Mouse (Mus musculus): ENCODE results near the gene Sel1l. TPM values are rescaled to one million over a fixed set of nuclear protein-coding genes. Genes with fewer than 3 reads are reported as not detected.
A peak's percentile ranks its signal among the peaks of the same experiment; 100 is the strongest.

The Sel1l gene
- total RNA-seq, 2 experiments from 2014 or later = 152 to 167 TPM

DNA sequence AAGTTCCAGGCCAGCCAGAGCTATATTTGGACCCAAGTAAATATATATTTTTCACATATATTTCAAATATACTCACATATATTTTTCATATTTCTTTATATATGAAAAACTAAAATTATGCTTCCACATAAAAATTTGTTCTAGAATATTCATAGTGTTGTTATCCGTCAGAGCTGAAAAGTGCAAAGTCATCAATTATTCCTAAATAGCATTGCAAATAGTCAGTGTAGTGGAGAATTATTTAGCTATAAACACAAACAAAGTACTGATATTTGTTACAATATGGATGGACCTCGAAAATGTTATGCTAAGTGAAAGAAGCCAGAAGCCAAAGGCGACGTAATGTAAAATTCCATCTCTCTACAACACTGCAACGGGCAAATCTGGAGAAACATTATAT, 67.5 kb downstream of the Sel1l start:
- no peak for DNase-seq (ENCODE audit: extremely low spot score in 1 of 2, low spot score in 1 of 2)

DNA sequence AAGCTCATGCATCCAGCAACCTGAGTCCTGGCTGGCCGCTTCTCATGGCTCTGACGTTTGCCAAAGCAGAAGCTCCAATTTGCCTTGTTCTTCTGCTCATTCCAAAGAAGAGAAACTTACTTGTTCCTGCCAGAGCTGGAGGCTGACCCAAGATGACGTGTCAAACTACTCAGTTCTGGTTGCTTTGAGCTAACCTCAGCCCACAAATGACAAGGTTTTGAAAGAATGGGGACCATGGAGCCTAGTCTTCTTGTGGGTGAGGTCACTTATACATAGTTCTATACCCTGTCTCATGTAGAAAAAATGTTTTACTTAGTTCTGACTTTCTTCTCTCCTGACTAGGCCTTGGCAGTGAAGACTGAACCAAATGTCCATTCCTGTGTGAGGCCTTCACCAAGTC, 68.4 kb downstream of the Sel1l start:
- no peak for DNase-seq (ENCODE audit: extremely low spot score in 1 of 2, low spot score in 1 of 2)

DNA sequence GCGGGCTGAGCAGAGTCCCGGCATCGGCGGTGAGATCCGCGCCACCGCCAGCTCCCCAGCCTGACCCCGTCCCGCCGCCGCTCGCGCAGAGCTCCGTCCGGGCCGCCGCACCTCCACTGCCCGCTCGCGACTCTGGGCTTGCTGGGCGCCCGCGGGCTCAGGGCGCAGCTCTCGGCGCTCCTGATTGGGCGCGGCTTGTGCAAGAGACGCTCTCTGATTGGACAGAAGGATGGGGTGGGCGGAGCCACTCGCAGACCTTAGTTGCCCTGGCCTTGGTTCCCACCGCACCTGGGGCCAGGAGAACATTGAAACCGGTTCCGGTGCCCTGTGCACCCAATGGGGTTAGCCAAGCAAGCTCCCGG, 70.0 kb downstream of the Sel1l start:
- DNase-seq (ENCODE audit: extremely low spot score in 1 of 2, low spot score in 1 of 2) = peak; percentile 64 to 76

DNA sequence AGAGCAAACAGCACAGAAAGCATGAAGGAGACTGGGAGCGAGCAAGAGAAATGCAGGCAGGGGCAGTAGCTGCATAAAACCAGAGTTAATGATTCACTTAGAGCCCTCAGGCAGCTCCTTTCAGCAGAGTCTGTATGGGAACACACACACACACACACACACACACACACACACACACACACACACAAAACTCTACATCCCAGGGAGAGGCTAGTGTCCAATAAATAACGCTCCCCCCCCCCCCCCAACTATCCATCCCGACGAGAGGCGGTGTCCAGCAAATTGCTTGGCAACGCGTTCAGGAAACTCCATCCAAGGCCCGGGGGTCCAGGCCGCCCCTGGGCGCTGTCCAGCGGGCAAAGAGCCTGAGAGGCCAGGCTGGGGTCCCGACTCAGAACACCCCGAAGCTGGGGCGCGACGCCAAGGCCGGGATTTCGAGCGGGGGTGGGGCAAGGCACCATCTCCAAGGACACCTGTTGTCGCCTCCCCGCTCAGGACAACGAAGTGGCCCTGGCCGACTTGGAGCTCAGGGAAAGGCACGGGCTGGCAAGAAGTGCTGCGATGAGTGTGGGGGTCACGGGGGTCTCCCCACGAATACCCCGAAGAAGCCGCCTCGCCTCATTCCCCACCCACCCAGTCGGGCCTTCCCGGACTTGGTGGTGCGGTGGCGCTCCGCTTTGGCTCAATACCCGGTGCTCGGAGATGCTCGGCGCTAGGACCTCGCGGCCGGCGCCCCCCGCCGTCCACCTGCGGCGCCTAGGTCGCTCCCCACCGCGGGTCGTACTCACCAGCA, 70.5 kb downstream of the Sel1l start:
- peak; percentile 47 to 58 for DNase-seq (ENCODE audit: extremely low spot score in 1 of 2, low spot score in 1 of 2)

DNA sequence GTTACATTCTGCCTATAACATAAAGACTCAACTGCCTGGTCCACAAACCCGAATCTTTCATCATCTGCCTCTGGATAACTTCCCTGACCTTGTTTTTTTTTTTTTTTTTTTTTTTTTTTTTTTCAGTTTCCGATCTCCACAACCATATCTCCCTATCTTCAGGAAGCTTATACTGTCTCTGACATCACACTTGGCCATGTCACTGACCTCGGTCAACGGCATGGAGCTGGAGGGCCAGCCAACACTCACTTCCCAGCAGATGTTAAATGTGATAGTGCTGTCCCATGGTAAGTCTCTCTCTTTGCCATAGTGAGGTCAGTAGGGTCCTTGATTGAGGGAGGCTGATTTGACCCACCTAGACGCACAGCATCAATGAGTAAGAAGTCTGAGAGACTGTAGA, 72.6 kb downstream of the Sel1l start:
- DNase-seq (ENCODE audit: extremely low spot score in 1 of 2, low spot score in 1 of 2) = no peak

GRCm38 (mm10) chr12:91774811-91775284, 74.1 kb downstream of the Sel1l start:
- DNase-seq (ENCODE audit: extremely low spot score in 1 of 2, low spot score in 1 of 2) = no peak

- no peak for DNase-seq (ENCODE audit: extremely low spot score in 1 of 2, low spot score in 1 of 2)
Observed at GRCm38 (mm10) chr12:91768871-91769270, 80.1 kb downstream of the Sel1l start.

GRCm38 (mm10) chr12:91768176-91768575, 80.8 kb downstream of the Sel1l start:
- no peak for DNase-seq (ENCODE audit: extremely low spot score in 1 of 2, low spot score in 1 of 2)

DNA sequence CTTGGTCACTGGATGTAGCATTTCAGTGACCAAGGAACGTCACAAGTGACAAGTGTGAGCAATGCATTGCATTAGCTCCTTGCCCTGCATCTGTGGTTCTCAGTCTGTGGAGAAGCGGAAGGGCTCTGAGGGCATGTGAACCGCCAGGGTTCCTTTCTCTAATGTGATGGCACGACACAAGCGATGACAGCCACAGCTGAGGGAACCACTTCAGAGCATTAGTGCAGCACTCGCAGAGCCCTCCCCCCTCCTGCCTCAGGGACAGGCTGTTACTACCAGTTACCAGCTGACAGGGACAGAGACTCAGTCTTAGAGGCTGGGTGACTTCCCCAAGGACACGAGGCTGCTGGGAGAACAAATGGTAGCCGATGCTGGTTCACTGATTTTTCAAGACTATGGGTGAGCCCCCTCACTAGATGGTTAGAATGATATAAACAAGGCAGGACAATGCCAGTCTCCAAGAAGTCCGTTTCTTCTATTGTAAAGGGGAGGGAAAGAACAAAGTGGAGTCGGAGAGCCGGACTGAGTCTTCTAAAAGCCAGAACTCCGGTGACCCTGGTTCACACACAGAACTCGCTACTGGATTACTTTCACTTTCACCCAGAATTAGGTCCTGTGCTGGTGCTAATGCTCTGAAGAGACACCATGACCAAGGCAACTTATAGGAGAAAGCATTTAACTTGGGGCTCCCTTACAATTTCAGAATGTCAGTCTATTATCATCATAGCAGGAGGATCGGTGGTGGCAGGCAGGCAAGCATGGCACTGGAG, 82.4 kb downstream of the Sel1l start:
- DNase-seq (ENCODE audit: extremely low spot score in 1 of 2, low spot score in 1 of 2) = no peak

DNA sequence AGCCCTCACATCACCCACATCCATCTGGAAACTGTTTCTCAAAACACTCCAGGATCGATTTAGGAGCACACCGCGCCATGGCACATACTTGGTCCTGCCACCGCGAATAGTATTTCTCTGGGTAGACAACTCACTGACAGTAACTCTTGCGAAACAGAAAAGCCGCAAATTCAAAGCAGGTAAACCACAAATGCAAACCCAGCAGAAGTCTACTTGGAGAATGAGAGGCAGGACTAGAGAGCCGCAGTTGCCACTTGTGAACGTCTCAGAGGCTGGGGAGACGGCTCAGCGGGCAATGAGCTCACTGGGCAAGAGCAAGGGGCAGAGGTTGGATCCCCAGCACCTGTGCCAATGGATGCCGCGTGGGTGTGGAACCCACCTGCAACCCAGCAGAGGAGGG, 83.5 kb downstream of the Sel1l start:
- no peak for DNase-seq (ENCODE audit: extremely low spot score in 1 of 2, low spot score in 1 of 2)

DNA sequence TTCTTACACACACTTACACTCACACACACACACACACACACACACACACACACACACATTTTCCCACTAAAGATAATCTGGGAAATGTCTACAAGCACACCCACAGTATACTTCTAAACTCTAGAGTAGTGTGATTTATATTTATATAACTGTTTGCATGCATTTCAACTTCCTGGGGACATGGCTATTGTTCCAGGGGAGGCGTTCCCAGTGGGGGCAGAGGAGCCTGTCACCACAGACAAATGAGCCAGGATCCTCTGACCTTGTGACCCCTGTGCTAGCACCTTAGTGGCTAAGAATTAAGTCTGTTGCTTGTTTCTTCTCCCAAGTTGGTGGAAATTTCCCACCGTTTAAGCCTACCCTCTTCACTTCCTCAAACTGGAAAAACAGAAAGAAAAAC, 83.9 kb downstream of the Sel1l start:
- DNase-seq (ENCODE audit: extremely low spot score in 1 of 2, low spot score in 1 of 2) = no peak

DNA sequence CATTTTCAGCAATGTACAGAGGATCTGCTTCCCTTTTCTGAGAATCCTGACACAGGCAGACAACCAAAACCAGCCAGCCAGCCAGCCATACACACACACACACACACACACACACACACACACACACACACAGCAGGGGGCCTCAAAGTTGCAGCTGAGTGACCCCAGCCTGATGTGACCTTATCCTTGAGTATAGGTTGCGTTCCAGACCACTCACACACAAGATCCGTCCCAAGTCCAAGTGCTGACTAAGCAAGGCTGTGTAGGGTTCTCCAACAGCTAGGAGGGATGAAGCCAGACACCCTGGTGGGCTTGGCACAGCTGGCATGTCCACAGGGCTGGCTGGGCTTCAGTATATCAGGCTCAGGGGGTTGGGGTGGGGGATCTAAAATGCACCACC, 84.5 kb downstream of the Sel1l start:
- no peak for DNase-seq (ENCODE audit: extremely low spot score in 1 of 2, low spot score in 1 of 2)

- no peak for DNase-seq (ENCODE audit: extremely low spot score in 1 of 2, low spot score in 1 of 2)
Observed at GRCm38 (mm10) chr12:91759836-91760235, 89.1 kb downstream of the Sel1l start.

DNA sequence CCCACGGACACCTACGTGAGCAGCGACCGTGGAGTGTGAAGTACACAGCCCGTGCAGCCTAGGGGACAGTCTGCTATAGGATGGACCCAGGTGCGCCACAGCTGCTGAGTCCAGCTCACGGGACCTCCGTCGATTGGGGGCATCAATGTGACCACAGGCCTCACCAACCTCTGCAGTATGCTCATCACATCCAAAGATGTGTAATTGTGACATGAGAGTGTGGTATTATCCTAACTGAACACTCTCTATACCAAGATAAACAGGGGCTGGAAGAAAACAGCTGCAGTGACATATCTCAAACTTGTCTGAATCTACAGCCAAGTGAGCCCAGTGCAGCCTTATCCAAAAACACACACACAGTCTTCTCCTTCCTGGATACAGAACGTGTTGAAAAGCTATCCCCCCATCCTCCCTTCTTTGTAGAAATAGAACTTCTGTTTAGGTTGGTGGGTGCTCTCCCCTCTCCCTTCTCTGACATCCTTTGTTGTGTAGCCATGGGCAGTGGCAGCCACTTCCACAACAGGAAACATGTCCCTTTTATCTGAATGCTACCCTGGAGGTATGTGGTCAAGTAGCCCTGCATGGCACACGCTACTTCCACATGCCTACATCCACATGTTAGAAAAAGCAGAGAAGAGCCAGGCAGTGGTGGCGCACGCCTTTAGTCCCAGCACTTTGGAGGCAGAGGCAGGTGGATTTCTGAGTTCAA, 90.9 kb downstream of the Sel1l start:
- DNase-seq (ENCODE audit: extremely low spot score in 1 of 2, low spot score in 1 of 2) = no peak

DNA sequence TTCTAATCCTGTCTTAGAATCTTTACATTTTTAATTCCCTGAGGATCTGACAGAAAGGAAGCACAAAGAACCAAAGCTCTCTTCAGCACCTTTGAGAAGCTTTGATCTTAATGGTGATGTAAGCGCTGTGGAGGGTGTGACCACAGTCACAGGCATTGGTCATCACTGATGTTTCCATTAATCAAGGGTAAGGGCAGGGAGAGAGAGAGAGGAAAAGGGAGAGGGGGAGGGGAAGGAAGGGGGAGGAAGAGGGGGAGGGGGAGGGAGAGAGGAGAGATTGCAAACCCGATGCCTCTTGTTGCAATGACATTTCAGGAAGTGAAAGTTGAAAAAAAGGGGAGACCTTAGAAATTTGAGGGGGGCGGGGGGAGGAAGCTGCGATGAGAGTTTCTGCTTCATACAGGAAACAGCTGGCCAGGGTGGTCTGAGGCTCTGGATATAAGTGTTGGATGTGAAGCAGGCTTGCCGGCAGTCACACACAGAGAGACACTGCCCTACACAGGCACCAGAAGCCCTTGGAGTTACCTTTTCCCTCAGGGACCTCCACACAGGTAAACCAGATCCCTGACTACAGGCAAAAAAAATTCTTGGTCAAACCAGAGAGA, 92.3 kb downstream of the Sel1l start:
- DNase-seq (ENCODE audit: extremely low spot score in 1 of 2, low spot score in 1 of 2) = no peak

Small RNA genes lying within 50 kb of the gene (microRNA-seq; reads per million reads assigned to microRNA genes)
- 0 reads per million in 2 experiments for gene Gm22015

Other genes starting within 250 kb of the Sel1l start
- gene Ston2, start 60.8 kb downstream of the Sel1l start, total RNA-seq (2021) = 10 to 100 TPM; 27.8 to 34.7 TPM

All from layer of hippocampus, postnatal 25 days (tissue).